Mouse (Mus musculus): ENCODE measurements around the gene Dynlt1f. TPM values are rescaled to one million over a fixed set of nuclear protein-coding genes. Genes with fewer than 3 reads are reported as not detected.
A peak's percentile ranks its signal among the peaks of the same experiment; 100 is the strongest.
"Not testable (repeated sequence)": the region's sequence is repeated elsewhere in the genome, so short reads cannot be mapped to it uniquely, and the experiment has no call there.

Dynlt1f gene
- total RNA-seq, 2 experiments from 2014 or later = 140 to 141 TPM

GRCm38 (mm10) chr17:6630398-6630797, 25.3 kb downstream of the Dynlt1f start:
- not testable (repeated sequence) for ATAC-seq (replicated peaks; ENCODE audit: poor library complexity)

- ATAC-seq (replicated peaks; ENCODE audit: poor library complexity) = not testable (repeated sequence)
Observed at GRCm38 (mm10) chr17:6624926-6625558, 30.7 kb downstream of the Dynlt1f start.

- ATAC-seq (replicated peaks; ENCODE audit: poor library complexity) = not testable (repeated sequence)
Observed at GRCm38 (mm10) chr17:6621976-6622375, 33.7 kb downstream of the Dynlt1f start.

GRCm38 (mm10) chr17:6620730-6621451, 34.8 kb downstream of the Dynlt1f start:
- ATAC-seq (replicated peaks; ENCODE audit: poor library complexity) = not testable (repeated sequence)

GRCm38 (mm10) chr17:6620035-6620434, 35.7 kb downstream of the Dynlt1f start:
- ATAC-seq (replicated peaks; ENCODE audit: poor library complexity) = not testable (repeated sequence)

- ATAC-seq (replicated peaks; ENCODE audit: poor library complexity) = not testable (repeated sequence)
Observed at GRCm38 (mm10) chr17:6619271-6619670, 36.4 kb downstream of the Dynlt1f start.

GRCm38 (mm10) chr17:6617689-6618400, 37.9 kb downstream of the Dynlt1f start:
- ATAC-seq (replicated peaks; ENCODE audit: poor library complexity) = not testable (repeated sequence)

- ATAC-seq (replicated peaks; ENCODE audit: poor library complexity) = not testable (repeated sequence)
Observed at GRCm38 (mm10) chr17:6616731-6617130, 39.0 kb downstream of the Dynlt1f start.

- not testable (repeated sequence) for ATAC-seq (replicated peaks; ENCODE audit: poor library complexity)
Observed at GRCm38 (mm10) chr17:6614316-6614715, 41.4 kb downstream of the Dynlt1f start.

- not testable (repeated sequence) for ATAC-seq (replicated peaks; ENCODE audit: poor library complexity)
Observed at GRCm38 (mm10) chr17:6613524-6613923, 42.2 kb downstream of the Dynlt1f start.

GRCm38 (mm10) chr17:6605347-6605746, 50.4 kb downstream of the Dynlt1f start:
- not testable (repeated sequence) for ATAC-seq (replicated peaks; ENCODE audit: poor library complexity)

- peak; percentile 16 for ATAC-seq (replicated peaks; ENCODE audit: poor library complexity)
Observed at GRCm38 (mm10) chr17:6602205-6602604, 53.5 kb downstream of the Dynlt1f start.

GRCm38 (mm10) chr17:6601204-6601911, 54.3 kb downstream of the Dynlt1f start, which contains the start of gene Dynlt1c:
Gene Dynlt1c (plus strand): TSS chr17:6601671.
- peak; percentile 100 for ATAC-seq (replicated peaks; ENCODE audit: poor library complexity)

- ATAC-seq (replicated peaks; ENCODE audit: poor library complexity) = not testable (repeated sequence)
Observed at GRCm38 (mm10) chr17:6600216-6600911, 55.3 kb downstream of the Dynlt1f start.

- not testable (repeated sequence) for ATAC-seq (replicated peaks; ENCODE audit: poor library complexity)
Observed at GRCm38 (mm10) chr17:6598356-6598755, 57.3 kb downstream of the Dynlt1f start.

Other genes with a start within 250 kb of the Dynlt1f start
- 110 and 112 TPM in 2 replicates for gene Dynlt1b, start 225.8 kb downstream of the Dynlt1f start, total RNA-seq (2015)
- gene Dynlt1b, start 225.8 kb downstream of the Dynlt1f start, total RNA-seq (2017) = 133 and 134 TPM in 2 replicates
- gene Dynlt1c, start 54.2 kb downstream of the Dynlt1f start, total RNA-seq (2015) = 3.9 and 4.7 TPM in 2 replicates
- 2.4 and 8.0 TPM in 2 replicates for gene Dynlt1c, start 54.2 kb downstream of the Dynlt1f start, total RNA-seq (2017)
- 0.30 TPM in 1 of 2 replicates, not detected in the other for gene Sytl3, start 3.2 kb upstream of the Dynlt1f start, total RNA-seq (2015)
- 0.44 TPM in 1 of 2 replicates, not detected in the other for gene Sytl3, start 3.2 kb upstream of the Dynlt1f start, total RNA-seq (2017)
- 43.8 and 45.3 TPM in 2 replicates for gene Ezr, start 126.9 kb upstream of the Dynlt1f start, total RNA-seq (2015)
- 118 and 129 TPM in 2 replicates for gene Ezr, start 126.9 kb upstream of the Dynlt1f start, total RNA-seq (2017)

Measured in megakaryocyte progenitor cell, adult 5-6 weeks (primary cell).